Mouse (Mus musculus): ENCODE data around the gene Evi2. TPM values are rescaled to one million over a fixed set of nuclear protein-coding genes. Genes with fewer than 3 reads are reported as not detected.

Evi2 gene
- not detected in 2 replicates for total RNA-seq (2021)
- long read RNA-seq = 0 reads

DNA sequence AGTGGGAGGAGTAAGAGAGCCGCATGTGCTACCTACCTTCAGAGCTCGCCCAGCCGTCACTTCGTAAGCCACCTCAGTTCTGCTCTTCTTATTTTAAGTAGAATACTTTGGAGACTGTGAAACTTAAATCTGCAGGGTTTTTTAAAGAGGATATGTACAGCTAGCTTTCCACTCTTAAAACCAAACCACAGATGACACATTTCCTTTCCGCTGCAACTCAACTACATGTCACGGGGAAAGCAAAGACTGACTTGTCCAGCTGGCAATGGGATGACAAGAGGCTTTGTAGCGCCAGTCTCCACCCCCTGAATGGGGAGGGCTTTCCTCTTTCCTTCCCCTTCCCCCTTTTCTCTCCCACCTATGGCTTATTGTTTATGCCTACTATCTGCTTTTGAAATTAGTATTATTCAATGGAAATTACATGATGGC, at the start of gene Evi2, which contains the start of gene Evi2a:
Gene Evi2 (minus strand): TSS at position 257 of the 429 bp plus-strand sequence.
Gene Evi2a (minus strand): TSS at position 277 of the 429 bp plus-strand sequence.
- DNase-seq = no peak

DNA sequence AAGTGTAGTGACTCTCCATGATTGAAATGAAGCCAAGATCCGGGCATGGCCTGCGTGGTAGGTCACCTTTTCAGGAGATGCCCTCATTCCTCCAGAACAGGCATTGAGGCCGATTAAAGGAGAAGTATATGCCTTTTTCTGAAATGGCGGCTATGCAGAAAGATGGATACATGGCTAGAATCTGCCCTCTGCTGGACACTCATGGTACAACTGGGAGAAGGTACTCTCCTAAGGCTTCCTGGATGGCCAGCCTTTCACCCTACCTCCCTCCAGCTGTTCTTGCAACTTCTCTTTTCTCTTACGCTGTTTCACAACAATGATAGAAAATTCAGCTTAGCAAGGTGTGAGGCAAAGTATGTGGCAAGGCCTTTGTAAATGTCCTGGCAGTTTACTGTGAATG, 47.4 kb upstream of the Evi2 start:
- peak; percentile 69 for DNase-seq

- no peak for DNase-seq
These were observed 45.1 kb upstream of the Evi2 start for GRCm38 (mm10) chr11:79575383-79576073.

DNA sequence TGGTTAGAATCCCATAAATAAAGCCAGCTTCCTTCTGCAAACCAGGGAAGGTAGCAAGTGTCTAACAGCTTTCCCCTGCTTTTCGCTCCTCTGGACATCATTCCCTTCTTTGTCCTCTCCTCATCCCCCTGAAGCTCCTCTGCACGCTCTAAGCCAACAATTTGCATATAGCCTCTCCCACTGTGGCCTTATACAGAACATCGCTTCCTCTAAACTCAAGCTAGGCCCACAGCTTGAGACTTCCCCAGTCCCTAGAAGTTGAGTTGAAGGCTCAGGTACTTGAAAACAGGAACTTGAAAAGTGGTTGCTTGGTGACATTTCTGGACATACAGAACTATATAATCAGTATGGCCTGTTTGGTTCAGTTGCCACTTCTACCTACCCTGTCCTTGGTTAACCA, 43.4 kb upstream of the Evi2 start:
- no peak for DNase-seq

DNA sequence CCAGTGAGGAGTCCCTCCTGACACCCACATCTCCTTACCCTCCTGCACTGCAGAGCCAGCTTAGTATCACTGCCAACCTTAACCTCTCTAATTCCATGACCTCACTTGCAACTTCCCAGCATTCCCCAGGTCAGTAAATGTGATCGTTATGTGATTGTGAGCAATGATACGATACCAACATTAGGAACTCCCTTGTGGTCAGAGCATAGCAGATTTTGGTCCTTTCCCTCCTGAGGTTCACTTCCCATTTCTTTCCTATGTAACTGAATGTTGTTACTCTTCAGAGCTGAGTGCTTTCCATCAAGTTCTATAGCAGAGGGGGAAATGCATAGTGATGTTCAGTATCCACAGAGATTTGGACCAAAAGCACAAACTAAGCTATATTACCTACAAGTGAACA, 39.9 kb upstream of the Evi2 start:
- DNase-seq = no peak

DNA sequence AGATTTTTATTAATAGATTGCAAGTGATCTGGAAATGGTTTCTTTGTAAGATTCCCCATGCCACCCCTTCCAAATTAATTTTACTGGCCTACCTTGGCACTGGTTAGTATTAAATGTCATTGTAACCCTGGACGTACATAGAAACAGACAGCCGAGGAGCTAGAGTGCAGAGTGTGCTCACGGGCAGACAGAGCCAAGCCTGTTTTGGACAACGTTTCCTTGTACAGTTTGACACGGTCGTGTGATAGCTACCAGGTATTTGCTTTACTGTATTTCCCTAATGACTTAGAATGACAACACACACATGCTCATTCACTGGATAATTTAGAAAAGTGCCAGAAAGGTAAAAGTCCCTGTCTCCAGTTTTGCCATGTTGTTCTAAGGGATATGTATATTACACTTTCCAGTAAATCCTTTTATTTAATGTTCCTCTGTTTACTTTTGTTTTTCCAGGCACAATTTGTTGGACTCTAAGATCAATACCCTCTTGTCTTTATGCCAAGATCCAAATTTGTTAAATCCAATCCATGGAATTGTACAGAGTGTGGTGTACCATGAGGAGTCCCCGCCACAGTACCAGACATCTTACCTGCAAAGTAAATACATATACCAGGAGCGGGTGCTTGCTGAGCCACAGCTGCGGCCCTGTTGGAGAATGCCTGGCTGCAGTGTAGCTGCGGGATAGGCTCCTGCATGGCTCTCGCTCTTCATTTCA, 38.0 kb upstream of the Evi2 start:
- DNase-seq = no peak

- no peak for DNase-seq
These were observed 36.6 kb upstream of the Evi2 start for GRCm38 (mm10) chr11:79566947-79567346.

DNA sequence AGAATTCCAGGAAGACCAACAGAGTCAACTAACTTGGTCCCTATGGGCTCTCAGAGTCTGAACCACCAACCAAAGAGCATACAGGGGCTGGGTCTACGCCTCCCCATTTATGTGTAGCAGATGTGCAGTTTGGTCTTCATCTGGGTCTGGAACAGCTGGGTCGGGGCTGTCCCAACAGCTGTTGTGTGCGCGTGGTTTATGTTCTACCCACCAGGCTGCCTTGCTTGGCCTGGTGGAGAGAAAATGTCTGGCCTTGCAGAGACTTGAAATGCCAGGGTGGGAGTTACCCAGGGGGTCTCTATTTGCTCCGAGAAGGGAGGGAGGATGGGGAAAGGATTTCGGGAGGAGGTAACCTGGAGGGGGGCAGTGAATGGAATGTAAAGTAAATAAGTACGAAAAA, 33.1 kb upstream of the Evi2 start:
- DNase-seq = no peak

- no peak for DNase-seq
These were observed 30.1 kb upstream of the Evi2 start for GRCm38 (mm10) chr11:79560536-79560935.

DNA sequence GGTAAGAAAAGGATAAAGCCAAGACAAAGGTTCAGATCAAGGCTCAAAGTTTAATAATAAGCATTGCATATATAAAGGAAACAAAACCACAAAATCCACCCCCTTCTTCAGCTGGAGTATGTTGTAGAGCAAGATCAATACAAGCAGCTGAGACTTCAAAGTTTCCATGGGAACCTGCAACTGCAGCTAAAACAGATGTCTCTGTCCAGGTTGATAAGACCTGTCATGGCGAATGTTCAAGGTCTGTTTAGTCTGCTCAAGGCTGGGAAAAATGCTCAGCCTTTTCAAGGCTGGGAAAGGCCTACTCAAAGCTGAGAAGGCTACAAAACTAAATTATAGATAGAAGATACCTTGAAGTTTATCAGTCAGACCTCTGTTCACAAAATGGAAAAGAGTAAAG, 22.2 kb upstream of the Evi2 start:
- DNase-seq = no peak

DNA sequence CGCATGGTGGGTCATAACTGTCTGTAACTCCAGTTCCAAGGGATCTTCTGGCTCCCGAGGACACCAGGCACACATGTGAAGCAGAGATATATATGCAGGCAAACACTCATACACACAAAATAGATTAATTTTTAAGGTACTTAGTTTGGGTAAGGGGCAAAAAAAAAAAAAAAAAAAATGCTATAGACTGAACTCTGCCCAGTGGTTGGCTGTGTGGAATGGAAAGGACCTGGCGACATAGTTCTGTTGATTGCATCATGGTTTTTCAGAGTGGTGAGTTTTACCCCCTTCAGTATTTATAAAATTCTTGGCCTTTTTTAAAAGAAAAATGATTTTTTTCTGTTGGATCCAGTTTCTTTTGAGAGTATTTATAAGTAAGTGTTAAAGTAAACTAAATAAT, 5.9 kb upstream of the Evi2 start:
- no peak for DNase-seq

- DNase-seq = no peak
These were observed 5.2 kb upstream of the Evi2 start for GRCm38 (mm10) chr11:79535554-79535953.

GRCm38 (mm10) chr11:79533950-79534690, 3.7 kb upstream of the Evi2 start:
- DNase-seq = peak; percentile 35

GRCm38 (mm10) chr11:79533311-79533710, 2.9 kb upstream of the Evi2 start:
- no peak for DNase-seq

DNA sequence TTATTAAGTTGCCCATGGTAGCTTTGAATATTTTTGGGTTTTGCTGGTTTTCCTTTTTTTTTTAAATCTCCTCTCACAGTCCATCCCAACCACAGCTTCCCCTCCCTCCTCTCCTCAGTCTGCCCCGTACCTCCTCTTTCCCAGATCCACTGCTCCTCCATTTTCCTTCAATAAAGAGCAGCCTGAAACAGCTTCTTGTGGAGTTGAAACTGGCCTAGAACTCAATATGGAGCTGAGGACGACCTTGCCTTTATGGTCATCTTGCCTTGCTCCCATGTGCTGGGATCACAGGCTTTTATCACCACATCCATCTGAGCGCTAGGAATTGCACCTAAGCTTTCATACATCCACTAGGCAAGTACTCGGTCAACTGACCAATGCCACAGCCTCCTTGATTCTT, 1.1 kb upstream of the Evi2 start:
- no peak for DNase-seq

- no peak for DNase-seq
These were observed 385 bp upstream of the Evi2 start for GRCm38 (mm10) chr11:79530774-79531173.

DNA sequence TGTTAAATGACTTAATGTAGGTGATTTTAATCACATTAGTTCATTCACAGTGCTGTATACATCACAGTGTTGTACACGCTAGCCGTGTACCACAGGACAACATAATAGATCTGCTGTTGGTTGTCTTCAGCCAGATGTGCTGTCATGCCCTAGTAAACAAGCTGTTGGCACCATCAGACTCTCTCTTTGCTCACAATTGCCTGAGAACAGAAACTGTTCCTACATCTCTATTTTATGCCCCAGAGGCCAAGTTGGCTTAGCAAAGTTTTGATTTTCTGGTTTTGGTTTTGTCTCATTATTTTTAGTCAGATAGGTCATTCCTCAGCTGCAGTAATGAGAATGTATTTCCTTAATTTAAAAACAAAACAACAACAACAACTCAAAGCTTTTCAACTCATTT, 653 bp downstream of the Evi2 start:
- no peak for DNase-seq

DNA sequence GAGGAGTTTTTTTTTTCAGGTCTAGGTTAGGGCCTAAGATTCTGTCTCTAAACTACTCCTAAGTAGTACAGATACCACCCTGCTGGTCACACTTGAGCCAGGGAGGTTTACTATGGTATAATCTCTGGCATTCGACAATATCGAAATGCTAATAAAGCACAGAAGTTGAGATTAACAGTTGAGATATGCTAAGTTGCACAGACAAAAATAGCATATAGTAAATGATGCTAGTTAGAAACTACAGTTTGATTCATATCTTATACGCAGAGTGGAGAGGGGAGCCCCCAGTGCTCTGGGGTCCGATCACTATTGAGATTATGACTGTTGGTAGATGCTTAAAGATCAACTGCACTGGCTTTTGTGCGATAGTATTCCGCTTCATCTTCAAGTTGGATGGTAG, 1.2 kb downstream of the Evi2 start:
- DNase-seq = no peak

DNA sequence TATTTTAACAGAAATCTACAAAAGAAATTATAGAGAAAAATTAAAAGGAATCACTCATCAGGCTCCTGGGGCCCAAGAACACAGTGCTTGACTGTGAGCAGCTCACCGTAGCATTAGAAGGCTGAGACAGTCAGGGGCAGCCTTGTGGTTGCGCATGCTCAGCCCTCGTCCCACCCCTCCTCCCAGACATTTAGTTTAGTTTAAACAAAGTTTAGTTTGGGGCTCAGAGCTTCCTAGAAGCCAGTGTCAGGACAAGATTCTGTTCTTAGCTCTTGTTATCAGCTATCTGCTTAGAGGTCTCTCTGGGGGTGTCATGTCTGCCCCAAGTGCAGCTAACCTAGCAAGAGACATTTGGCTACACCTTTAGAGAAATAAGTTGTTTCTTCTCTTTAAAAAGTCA, 1.8 kb downstream of the Evi2 start:
- no peak for DNase-seq

- DNase-seq = no peak
These were observed 2.5 kb downstream of the Evi2 start for GRCm38 (mm10) chr11:79527739-79528384.

DNA sequence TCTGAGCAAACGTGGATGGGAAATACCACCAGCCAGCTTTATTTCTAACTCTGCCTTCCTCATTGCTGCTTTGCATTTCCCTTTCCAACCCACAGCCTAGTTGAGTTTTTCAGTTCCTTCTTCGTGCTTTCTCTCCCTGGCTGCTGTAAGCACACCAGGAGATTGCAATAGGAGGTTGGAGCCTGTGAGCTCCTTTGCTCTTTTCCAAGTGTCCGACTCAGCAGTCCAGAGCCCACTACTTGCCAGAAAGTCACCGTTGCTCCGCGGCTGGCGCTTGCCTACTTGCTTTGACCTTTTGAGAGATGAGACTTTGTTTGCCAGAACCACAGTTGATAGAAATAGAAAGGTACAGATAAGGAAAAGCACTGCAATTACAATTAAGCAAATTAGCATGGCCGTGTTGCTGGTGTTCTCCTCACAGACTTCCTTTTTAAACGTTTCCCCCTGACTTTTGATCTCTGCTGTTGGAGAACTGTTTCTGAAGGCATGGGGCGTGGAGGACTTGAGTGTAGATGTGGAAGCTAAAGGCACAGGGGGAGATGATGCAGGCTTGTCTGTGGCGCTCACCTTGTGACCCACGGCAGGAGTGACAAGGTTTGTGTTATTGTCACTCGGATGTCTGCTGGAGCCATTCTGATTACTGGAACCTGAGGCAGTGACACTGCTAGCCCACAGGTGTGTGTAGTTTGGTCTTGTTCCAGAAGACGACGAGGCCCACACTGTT, 3.2 kb downstream of the Evi2 start:
- no peak for DNase-seq

GRCm38 (mm10) chr11:79526549-79526948, 3.8 kb downstream of the Evi2 start:
- DNase-seq = no peak
